Mouse (Mus musculus) frontal cortex, adult 2 months (tissue): ENCODE data around the gene Wfdc13. TPM values are rescaled to one million over a fixed set of nuclear protein-coding genes. Genes with fewer than 3 reads are reported as not detected.

Experiments
- DNase-seq, 2 experiments: peaks; one replicate each; pipeline ENCODE4 v3.0.0; 2022; ENCODE audit warnings: low spot score in 1 of 2; ENCODE audit errors: extremely low spot score in 1 of 2
- polyA plus RNA-seq: library from polyadenylated mRNA; depleted of rRNA; stranded (reverse); fragments of >200 nt; gene quantifications from 2 replicates; pipeline ENCODE4 v1.2.3, GENCODE M21; 2012; rRNA removed

The Wfdc13 gene
- polyA plus RNA-seq: not detected in 2 replicates

GRCm38 (mm10) chr2:164684807-164685206 lies at the start of gene Wfdc13:
Gene Wfdc13, plus strand, starts transcription at chr2:164685107.
- DNase-seq: no peak

DNA sequence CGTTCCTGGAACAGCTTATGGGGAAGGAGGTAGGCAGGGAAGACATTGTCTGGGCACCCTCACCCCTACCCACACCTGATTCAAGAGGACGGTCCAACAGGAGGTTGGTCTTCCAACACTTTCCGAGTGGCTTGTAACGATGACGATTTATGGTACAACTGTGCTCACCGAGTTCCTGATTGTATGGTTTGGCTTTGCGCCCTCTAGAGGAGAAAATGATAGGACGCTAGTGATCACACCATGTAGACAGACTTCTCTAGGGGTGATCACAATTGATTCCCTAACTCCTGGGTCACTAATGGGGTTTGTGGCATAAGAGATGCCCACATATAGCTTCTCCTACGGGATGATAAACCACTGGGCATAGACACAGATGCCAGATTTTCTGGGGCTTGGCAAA lies 49.6 kb upstream of the Wfdc13 start:
- DNase-seq: no peak

DNA sequence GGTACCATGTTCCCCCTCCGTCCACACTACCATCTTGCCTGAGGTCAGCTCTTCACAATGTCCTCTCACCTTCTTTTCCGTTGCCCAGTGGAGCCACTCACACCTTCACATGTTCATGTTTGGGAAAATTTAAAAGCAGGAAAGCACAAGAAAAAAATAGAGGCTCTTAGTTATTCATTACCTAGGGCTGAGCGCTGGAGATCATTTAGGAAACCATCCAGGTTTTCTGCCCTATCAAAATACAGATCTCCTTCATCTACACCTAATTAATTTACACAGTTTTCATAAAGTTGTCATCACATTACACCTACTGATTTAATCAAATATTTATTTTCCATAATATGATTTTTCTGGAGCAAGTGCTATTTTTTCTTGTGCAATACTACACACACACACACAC lies 46.2 kb upstream of the Wfdc13 start, which contains the start of gene Wfdc16:
Wfdc16 (minus strand) TSS at position 101 of the 400 bp plus-strand sequence.
- no peak for DNase-seq

GRCm38 (mm10) chr2:164641129-164641528 lies 43.8 kb upstream of the Wfdc13 start:
- no peak for DNase-seq

- peak in 1 of 2 experiments; percentile 27 for DNase-seq
These were observed 42.8 kb upstream of the Wfdc13 start for GRCm38 (mm10) chr2:164641881-164642673.

DNA sequence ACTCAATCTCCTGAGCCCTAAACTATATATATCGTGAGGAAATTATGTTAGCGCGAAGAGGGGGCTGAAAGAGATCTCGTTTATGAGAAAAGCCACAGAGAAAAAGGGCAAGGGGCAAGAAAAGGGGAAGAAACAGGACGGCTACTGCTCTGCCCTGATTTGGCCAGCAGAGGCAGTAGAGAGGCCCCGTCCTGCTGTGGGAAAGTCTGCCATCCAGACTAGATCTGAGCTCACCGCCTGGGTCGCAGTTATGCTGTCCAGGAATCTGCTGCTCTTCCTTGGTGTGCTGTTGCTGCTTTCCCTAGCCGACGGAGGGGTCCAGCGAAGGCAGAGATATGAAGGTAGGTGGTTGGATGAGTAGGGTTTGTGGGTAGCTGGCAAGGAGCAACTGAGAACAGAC lies 29.0 kb upstream of the Wfdc13 start, which contains the start of gene Wfdc10:
Wfdc10 (plus strand) TSS at position 189 of the 400 bp plus-strand sequence.
- DNase-seq: peak in 1 of 2 experiments; percentile 26

DNA sequence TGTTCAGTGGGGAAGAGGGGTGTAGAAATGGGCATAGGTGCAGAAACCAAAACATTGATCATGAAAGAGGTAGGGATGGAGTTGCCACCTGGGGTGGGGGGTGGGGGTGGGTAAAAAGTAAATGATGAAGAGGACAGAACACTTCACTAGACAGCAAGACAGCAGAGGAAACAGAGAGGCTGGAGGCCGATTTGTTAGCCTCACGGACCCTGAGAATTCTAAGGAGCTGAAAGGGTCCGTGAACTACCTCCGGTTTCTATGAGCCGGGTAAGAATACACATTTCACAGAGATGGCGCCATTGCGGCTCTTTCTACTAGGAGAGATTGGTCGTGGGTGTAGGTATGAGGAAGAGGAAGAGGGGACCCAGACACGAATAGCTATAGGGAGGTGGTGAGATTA lies 28.4 kb upstream of the Wfdc13 start, which contains the start of gene Wfdc9:
Wfdc9 (minus strand) TSS at position 101 of the 400 bp plus-strand sequence.
- DNase-seq: no peak

DNA sequence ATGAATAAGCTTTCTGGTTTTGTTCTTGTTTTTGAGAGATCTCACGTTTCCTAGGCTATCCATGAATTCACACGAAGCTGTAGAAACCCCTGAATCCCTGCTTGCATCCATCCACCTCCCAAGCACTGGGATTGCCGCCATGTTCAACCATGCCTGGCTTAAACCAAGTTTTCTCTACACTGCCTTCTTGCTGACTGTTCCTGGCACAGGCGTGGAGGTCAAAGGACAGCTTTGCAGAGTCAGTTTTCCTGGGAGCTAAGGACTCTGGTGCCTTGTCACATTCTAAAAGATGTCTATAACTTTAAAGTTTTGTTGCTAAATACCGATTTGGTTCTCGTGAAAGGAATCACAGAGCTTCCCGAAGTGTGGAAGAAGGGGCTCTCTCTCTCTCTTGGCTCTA lies 20.1 kb upstream of the Wfdc13 start:
- DNase-seq: no peak

DNA sequence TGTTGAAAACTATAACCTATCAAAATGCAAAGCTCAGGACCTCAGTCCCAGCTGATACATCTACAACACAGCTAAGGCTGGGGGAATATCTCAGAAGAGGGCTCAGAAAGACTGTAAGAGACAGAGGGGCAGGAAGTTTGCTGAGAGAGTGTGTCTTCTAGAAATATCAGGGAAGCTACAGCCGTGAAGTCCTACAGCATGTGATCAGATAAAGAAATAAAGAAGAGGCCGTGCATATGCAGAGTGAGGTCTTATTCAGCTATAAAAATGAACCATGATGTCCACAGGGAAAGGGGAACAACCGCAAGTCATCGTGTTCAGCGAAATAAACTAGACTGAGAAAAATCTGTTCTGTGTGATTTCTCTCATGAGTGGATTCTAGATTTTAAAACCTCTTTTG lies 14.6 kb upstream of the Wfdc13 start:
- no peak for DNase-seq

- no peak for DNase-seq
These were observed 14.0 kb upstream of the Wfdc13 start for GRCm38 (mm10) chr2:164670938-164671337.

GRCm38 (mm10) chr2:164673987-164674386 lies 10.9 kb upstream of the Wfdc13 start, which contains the start of gene Wfdc11:
Gene Wfdc11, minus strand, starts transcription at chr2:164674087.
- DNase-seq: peak in 1 of 2 experiments; percentile 16

GRCm38 (mm10) chr2:164676103-164676502 lies 8.8 kb upstream of the Wfdc13 start:
- no peak for DNase-seq

- DNase-seq: no peak
These were observed 7.8 kb upstream of the Wfdc13 start for GRCm38 (mm10) chr2:164676916-164677685.

DNA sequence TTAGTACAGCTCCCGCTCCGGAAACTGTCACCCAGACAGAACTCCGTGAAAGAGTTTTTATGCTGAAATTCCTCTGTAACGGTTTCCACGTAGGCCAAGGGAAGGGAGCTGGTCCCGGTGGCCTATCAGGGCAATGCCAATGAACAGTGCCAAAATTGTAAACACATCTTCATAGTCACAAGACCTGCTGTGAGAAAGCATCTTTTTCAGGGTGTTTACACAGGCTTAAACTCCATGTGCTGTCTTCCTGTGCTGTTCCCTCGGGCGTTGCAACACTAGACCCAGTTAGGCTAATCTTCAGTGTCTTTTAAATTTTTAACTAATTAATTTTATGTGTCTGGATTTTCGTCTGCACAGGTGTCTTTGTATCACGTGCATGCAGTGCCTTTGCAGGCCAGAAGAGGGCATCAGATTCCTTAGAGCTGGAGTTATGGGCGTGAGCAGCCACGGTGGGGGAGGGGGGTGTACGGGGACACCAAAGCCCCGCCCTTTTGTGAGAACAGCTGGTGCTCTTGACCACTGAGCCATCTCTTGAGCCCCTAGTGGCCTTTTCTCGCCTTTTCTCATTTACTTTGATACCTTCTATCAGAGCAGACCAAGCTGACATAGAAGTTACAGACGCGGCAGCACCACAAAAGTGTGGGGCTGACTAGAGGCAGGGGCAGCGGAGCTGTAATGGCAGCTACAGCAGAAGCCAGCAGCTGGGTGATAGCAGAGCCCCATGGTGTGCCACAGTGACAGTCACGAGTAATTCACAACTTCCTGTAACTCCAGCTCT lies 5.9 kb upstream of the Wfdc13 start:
- peak; percentile 10 to 68 for DNase-seq

DNA sequence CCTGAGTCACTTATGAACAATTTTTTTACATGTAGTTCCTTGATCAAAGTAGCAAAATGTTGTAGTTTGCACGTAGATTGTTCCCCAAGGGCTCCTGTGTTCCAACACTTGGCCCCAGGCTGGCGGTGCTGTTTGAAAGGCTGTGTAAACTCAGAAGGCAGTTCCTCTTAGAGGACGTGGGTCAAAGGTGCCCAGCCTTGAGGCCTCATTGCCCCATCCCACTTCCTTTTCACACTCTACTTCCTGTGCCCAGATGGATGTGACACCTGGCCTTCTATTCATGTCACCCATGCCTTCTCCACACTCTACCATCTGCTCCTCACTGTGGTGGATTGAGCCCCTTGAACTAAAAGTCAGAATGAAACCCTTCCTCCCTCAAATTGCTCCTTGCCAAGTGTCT lies 5.0 kb upstream of the Wfdc13 start:
- DNase-seq: no peak

DNA sequence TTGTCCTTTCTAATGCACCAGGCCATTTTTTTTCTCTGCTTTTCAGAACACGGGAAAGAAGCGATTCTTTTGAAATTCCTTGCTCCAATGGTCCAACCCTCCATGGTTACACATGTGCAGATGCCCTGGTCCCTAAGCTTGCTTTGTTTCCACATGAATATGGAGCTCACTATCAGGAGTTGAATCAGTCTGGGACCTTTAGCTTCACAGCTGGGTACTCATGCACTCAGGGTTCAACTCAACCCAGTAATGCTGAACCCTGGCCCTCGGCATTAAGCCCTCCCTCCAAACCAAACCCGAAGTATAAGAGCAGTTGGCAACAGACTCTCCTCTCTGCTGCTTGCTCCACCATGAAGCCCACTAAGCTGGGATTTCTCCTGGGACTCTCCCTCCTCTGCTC lies 13.3 kb downstream of the Wfdc13 start, which contains the start of gene Spint4:
Spint4 (plus strand) TSS at position 301 of the 400 bp plus-strand sequence.
- no peak for DNase-seq

GRCm38 (mm10) chr2:164700959-164701358 lies 16.1 kb downstream of the Wfdc13 start:
- no peak for DNase-seq

DNA sequence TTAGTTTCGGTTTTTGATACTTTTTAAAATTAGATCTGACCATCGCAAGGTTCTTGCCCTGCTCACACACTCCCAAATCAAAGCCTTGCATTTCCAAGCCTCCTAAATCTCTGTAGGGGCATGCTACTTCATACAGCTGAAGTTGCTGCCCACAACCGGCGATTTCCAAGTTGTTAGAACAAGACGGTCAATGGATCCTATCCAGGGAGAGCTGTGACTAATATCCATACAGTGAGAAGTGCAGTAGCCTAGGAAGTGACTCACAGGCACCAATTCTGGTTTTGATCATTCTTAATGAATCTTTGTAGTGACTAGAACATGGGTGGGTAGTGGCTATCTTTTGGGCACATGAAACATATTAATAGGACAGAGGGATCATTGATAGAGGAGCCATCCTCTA lies 16.9 kb downstream of the Wfdc13 start:
- no peak for DNase-seq

DNA sequence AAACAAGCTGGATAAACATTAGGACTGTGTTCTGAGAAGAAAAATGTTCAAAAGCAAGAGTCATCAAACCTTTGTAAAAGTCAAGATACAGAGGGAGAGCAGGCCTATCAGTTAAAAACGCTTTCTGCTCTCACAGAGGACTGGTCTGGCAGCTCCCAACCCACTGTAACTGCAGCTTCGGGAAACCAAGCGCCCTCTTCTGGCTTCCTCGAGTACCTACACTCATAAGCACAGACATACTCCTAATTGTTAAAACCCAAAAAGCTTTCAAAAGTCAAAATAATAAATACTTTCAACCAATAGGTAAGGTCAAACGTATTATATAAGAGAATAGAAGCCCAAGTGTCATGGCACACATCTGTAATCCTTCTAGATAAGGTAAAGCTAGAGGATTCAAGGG lies 19.3 kb downstream of the Wfdc13 start:
- no peak for DNase-seq

GRCm38 (mm10) chr2:164705328-164705727 lies 20.4 kb downstream of the Wfdc13 start:
- DNase-seq: no peak

GRCm38 (mm10) chr2:164705991-164706390 lies 21.1 kb downstream of the Wfdc13 start:
- no peak for DNase-seq
